Comparison of ENCODE assay signal across 23 mouse cellular contexts in genomic region chr5:91826636-91827035, GRCm38 (mm10).
DNase-seq lines count a peak whose midpoint lies in the region; ATAC-seq and TF ChIP-seq lines count a peak whose summit lies in the region.
"Had no signal": no experiment of that assay in that cellular context is flagged by ENCODE, and none has a peak within 500 bp of the region (broad histone marks: within the 10 kb centered on the region; RNA-seq: fewer than 3 reads in every experiment).

No protein-coding gene starts in this region.

- ATAC-seq in frontal cortex, adult (ENCODE audit: low TSS enrichment), result peak; percentile 95
- ATAC-seq: forebrain, postnatal 0 days; intestine, postnatal 0 days; midbrain, embryonic 16.5 days; Patski had no signal

- no peak overlapping the region for H3K4me3 ChIP-seq in layer of hippocampus, adult 2 months
- H3K4me3 ChIP-seq: limb, embryonic 10.5 days; liver, embryonic 15.5 days; lung, embryonic 15.5 days; megakaryocyte, embryonic 14.5 days; stomach, embryonic 15.5 days had no signal

- no peak for DNase-seq in frontal cortex, postnatal 14 days (ENCODE audit: low spot score in 2 of 2)
- peak; percentile 25 to 41 for DNase-seq in layer of hippocampus, adult 2 months (ENCODE audit: low spot score in 2 of 2)
- no peak for DNase-seq in layer of hippocampus, postnatal 25 days (ENCODE audit: extremely low spot score in 1 of 2, low spot score in 1 of 2)
- DNase-seq in testis, postnatal 10 days (ENCODE audit: low spot score), result peak; percentile 12
- no peak for DNase-seq in testis, postnatal 14 days (ENCODE audit: low spot score)
- DNase-seq in telencephalon, adult 2 months (ENCODE audit: low read depth, low spot score), result peak; percentile 46
- DNase-seq in urinary bladder, postnatal 36 days (ENCODE audit: low spot score in 2 of 2), result no peak
- DNase-seq: cerebellum, adult 9-10 months; forebrain, postnatal 0 days; gastrocnemius, postnatal 36 days; heart, postnatal 4 days; kidney, postnatal 36 days; liver; lung, postnatal 36 days had no signal

- no peak for TF ChIP-seq CTCF in layer of hippocampus, adult 2 months (conservative IDR thresholded peaks at IDR 0.05)

- H3K27ac ChIP-seq in layer of hippocampus, adult 2 months, result peak overlapping the region; percentile 75
- H3K27ac ChIP-seq: limb, embryonic 10.5 days; liver, embryonic 15.5 days; lung, embryonic 15.5 days; stomach, embryonic 15.5 days had no signal

Comparison
In these comparisons a context has a peak if more than half of its experiments do, and no peak if none do; other contexts are left out.
1. DNase-seq: peak in layer of hippocampus, adult 2 months (2 of 2), testis, postnatal 10 days (single experiment) and telencephalon, adult 2 months (single experiment); none in frontal cortex, postnatal 14 days (0 of 2), layer of hippocampus, postnatal 25 days (0 of 2), testis, postnatal 14 days (single experiment) and urinary bladder, postnatal 36 days (0 of 2).